Mouse (Mus musculus): ENCODE data around the gene Ppp1ca.

DNA sequence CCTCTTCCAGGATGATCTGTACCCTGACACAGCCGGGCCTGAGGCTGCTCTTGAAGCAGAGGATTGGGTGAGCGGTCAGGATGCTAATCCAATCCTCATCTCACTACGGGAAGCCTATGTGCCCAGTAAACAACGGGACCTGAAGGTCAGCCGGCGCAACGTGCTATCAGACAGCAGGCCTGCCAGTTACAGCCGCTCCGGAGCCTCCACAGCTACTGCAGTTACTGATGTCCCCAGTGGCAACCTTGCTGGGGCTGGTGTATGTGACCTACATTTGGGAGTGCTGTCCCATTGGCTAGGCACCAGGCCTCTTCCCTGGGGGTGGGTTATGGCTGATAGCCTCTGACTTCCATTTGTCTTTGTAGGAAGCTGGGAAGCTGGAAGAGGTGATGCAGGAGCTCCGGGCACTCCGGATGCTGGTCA, 38.6 kb upstream of the Ppp1ca start, which contains the start of gene Ptprcap:
- TF ChIP-seq POLR2A (IDR thresholded peaks at IDR 0.05; ENCODE audit: insufficient read depth, low read length) (no peak), EP300 (IDR thresholded peaks at IDR 0.05; ENCODE audit: insufficient read depth, low read depth, low read length) (no peak)
